ENCODE assay signal across 28 mouse cellular contexts in the genomic region with DNA sequence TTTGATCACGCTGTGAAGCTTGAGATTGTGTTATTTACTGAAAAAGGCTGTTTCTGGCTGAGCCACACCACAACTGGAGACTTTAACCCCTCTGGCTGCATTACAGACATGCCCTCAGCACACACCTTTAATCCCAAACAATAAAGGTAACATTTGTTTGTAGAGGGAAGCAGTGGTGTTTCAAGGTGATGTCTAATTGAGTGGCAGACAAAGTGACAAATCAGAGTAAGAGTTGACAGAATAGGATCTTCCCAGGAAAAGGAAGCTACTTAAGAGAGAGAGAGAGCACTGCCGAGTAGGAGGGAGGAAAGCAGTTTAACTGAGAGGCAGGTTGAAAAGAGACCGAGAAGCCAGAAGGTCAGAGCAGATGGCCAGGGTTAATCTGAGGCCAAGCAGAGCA. TPM values are rescaled to one million over a fixed set of nuclear protein-coding genes. Genes with fewer than 3 reads are reported as not detected.
DNase-seq lines count a peak whose midpoint lies in the region; ATAC-seq and TF ChIP-seq lines count a peak whose summit lies in the region.
"Had no signal": no experiment of that assay in that cellular context is flagged by ENCODE, and none has a peak within 500 bp of the region (broad histone marks: within the 10 kb centered on the region; RNA-seq: fewer than 3 reads in every experiment).

No protein-coding gene starts in this region.

- H3K36me3 ChIP-seq in kidney, adult 2 months (ENCODE audit: control insufficient read depth, insufficient read depth, low read length), result no peaks in the 10 kb centered on the region
- H3K36me3 ChIP-seq in kidney, embryonic 14.5 days (ENCODE audit: control insufficient read depth, insufficient read depth, low read length), result no peaks in the 10 kb centered on the region
- no peaks in the 10 kb centered on the region for H3K36me3 ChIP-seq in small intestine, adult 2 months (ENCODE audit: control insufficient read depth, insufficient read depth, low read length)
- H3K36me3 ChIP-seq: forebrain, embryonic 10.5 days; hindbrain, embryonic 12.5 days; hindbrain, embryonic 15.5 days had no signal

- 64% methylated on average over 3 of the region's 3 CpGs for WGBS in kidney, adult 2 months
- WGBS in kidney, embryonic 14.5 days, result 64% methylated on average over 3 of the region's 3 CpGs
- 18% methylated on average over 3 of the region's 3 CpGs for WGBS in small intestine, adult 2 months

- no peak overlapping the region for H3K4me3 ChIP-seq in kidney, adult 2 months (ENCODE audit: insufficient read depth, low read depth, low read length)
- H3K4me3 ChIP-seq in kidney, embryonic 14.5 days (ENCODE audit: low read length), result no peak overlapping the region
- no peak overlapping the region for H3K4me3 ChIP-seq in small intestine, adult 2 months (ENCODE audit: low read depth, low read length)
- H3K4me3 ChIP-seq: forebrain, embryonic 10.5 days; forebrain, embryonic 13.5 days; heart, adult 2 months; hindbrain, embryonic 12.5 days; hindbrain, embryonic 15.5 days had no signal

- H3K9ac ChIP-seq in kidney, embryonic 14.5 days (ENCODE audit: low read depth, low read length), result no peak overlapping the region
- H3K9ac ChIP-seq: forebrain, embryonic 13.5 days; hindbrain, embryonic 12.5 days; hindbrain, embryonic 15.5 days had no signal

- no peak for TF ChIP-seq CTCF in kidney, adult 2 months (conservative IDR thresholded peaks at IDR 0.05; ENCODE audit: insufficient read depth, insufficient read length, low read depth, low read length)
- TF ChIP-seq CTCF in small intestine, adult 2 months (IDR thresholded peaks at IDR 0.05; ENCODE audit: extremely low read depth, insufficient read length, insufficient replicate concordance, low read depth, low read length), result no peak

- no peaks in the 10 kb centered on the region for H3K4me1 ChIP-seq in kidney, adult 2 months (ENCODE audit: control insufficient read depth, insufficient read depth, low read length)
- H3K4me1 ChIP-seq in kidney, embryonic 14.5 days (ENCODE audit: control insufficient read depth, insufficient read depth, low read length), result no peaks in the 10 kb centered on the region
- peaks cover 6% of the 10 kb centered on the region; the same call in 1 of the 2 replicates for H3K4me1 ChIP-seq in small intestine, adult 2 months (ENCODE audit: control insufficient read depth, insufficient read depth, insufficient read length, low read length)
- H3K4me1 ChIP-seq: forebrain, embryonic 10.5 days; forebrain, embryonic 13.5 days; hindbrain, embryonic 12.5 days; hindbrain, embryonic 15.5 days had no signal

- no peak overlapping the region for H3K4me2 ChIP-seq in kidney, embryonic 14.5 days (replicated peaks; ENCODE audit: low read depth, low read length)
- H3K4me2 ChIP-seq: forebrain, embryonic 13.5 days; heart, embryonic 11.5 days; hindbrain, embryonic 12.5 days; hindbrain, embryonic 15.5 days had no signal

- H3K27me3 ChIP-seq in kidney, adult 2 months (replicated peaks; ENCODE audit: control insufficient read depth, insufficient read depth, low read length), result no peaks in the 10 kb centered on the region
- H3K27me3 ChIP-seq in kidney, embryonic 14.5 days (ENCODE audit: control insufficient read depth, insufficient read depth, low read length), result no peaks in the 10 kb centered on the region
- no peaks in the 10 kb centered on the region for H3K27me3 ChIP-seq in small intestine, adult 2 months (ENCODE audit: control insufficient read depth, insufficient read depth, low read length)
- H3K27me3 ChIP-seq: forebrain, embryonic 13.5 days; hindbrain, embryonic 12.5 days; hindbrain, embryonic 15.5 days had no signal

- no peaks in the 10 kb centered on the region for H3K9me3 ChIP-seq in kidney, embryonic 14.5 days (ENCODE audit: control insufficient read depth, low read length)
- H3K9me3 ChIP-seq: forebrain, embryonic 10.5 days; forebrain, embryonic 13.5 days; hindbrain, embryonic 12.5 days; hindbrain, embryonic 15.5 days had no signal

- no peak for TF ChIP-seq POLR2A in kidney, adult 2 months (IDR thresholded peaks at IDR 0.05; ENCODE audit: low read depth, low read length)
- TF ChIP-seq POLR2A in small intestine, adult 2 months (IDR thresholded peaks at IDR 0.05; ENCODE audit: low read depth, low read length), result no peak

- no peak overlapping the region for H3K27ac ChIP-seq in kidney, adult 2 months (ENCODE audit: insufficient read depth, low read depth, low read length)
- no peak overlapping the region for H3K27ac ChIP-seq in kidney, embryonic 14.5 days (ENCODE audit: low read depth, low read length)
- peak overlapping the region; percentile 43; the same call in 1 of the 2 replicates for H3K27ac ChIP-seq in small intestine, adult 2 months (ENCODE audit: insufficient read depth, low read depth, low read length)
- H3K27ac ChIP-seq: forebrain, embryonic 10.5 days; forebrain, embryonic 13.5 days; heart, adult 2 months; hindbrain, embryonic 12.5 days; hindbrain, embryonic 15.5 days had no signal

- ATAC-seq in kidney, embryonic 14.5 days (ENCODE audit: low FRiP score, low TSS enrichment), result no peak
- ATAC-seq: activated CD4-positive, CD25-positive, alpha-beta regulatory T cell, adult 4 months; forebrain, embryonic 13.5 days; forebrain, embryonic 16.5 days had no signal

- peak; percentile 22 to 52 for DNase-seq in cerebellum, postnatal 10 days
- DNase-seq in cerebellum, adult 11 months, result no peak
- peak; percentile 13 for DNase-seq in kidney, adult 2 months
- DNase-seq in retina, postnatal 1 day, result peak; percentile 4
- no peak for DNase-seq in retina, embryonic 14.5 days (ENCODE audit: low spot score)
- no peak for DNase-seq in right cerebral cortex, postnatal 14 days
- DNase-seq: adrenal gland, adult 8-10 months; adrenal gland, postnatal 25 days; cerebellum, adult 18-20 months; cerebellum, adult 9-10 months; cerebellum, postnatal 25 days; gastrocnemius, postnatal 10 days; gastrocnemius, postnatal 36 days; heart, adult 2 months had no signal

RNA-seq across cellular contexts. Expression of a gene that starts 5.4 kb away (rescaled TPM):
- polyA plus RNA-seq in kidney, adult 2 months (2012; rRNA removed), result not detected in 2 replicates
- polyA plus RNA-seq in kidney, embryonic 14.5 days (2014; fragmentation: Nextera tagmentation; extraction: Ambion mirVana), result not detected in 2 replicates
- polyA plus RNA-seq in small intestine, adult 2 months (2012; rRNA removed), result not detected in 2 replicates
- polyA plus RNA-seq: activated CD4-positive, CD25-positive, alpha-beta regulatory T cell, adult 4 months; brain, embryonic 14.5 days; embryonic facial prominence, embryonic 11.5 days; embryonic facial prominence, embryonic 14.5 days; forebrain, embryonic 10.5 days; forebrain, embryonic 13.5 days; forebrain, embryonic 16.5 days; heart, adult 2 months; heart, embryonic 11.5 days; heart, embryonic 14.5 days; heart, postnatal 0 days; hindbrain, embryonic 12.5 days; hindbrain, embryonic 15.5 days had no signal

RNA-seq across cellular contexts. Expression of a gene that starts 47.3 kb away (rescaled TPM):
- polyA plus RNA-seq in kidney, adult 2 months (2012; rRNA removed), result 296 and 377 TPM in 2 replicates
- 493 and 617 TPM in 2 replicates for polyA plus RNA-seq in kidney, embryonic 14.5 days (2014; fragmentation: Nextera tagmentation; extraction: Ambion mirVana)
- 67.4 and 181 TPM in 2 replicates for polyA plus RNA-seq in small intestine, adult 2 months (2012; rRNA removed)

Comparison
In these comparisons a context has a peak if more than half of its experiments do, and no peak if none do; other contexts are left out.
1. DNase-seq: peak in cerebellum, postnatal 10 days (2 of 2), kidney, adult 2 months (single experiment) and retina, postnatal 1 day (single experiment); none in cerebellum, adult 11 months (single experiment), retina, embryonic 14.5 days (single experiment) and right cerebral cortex, postnatal 14 days (single experiment).